Mouse (Mus musculus): ENCODE data around the gene Lmtk2.

Lmtk2 gene

DNA sequence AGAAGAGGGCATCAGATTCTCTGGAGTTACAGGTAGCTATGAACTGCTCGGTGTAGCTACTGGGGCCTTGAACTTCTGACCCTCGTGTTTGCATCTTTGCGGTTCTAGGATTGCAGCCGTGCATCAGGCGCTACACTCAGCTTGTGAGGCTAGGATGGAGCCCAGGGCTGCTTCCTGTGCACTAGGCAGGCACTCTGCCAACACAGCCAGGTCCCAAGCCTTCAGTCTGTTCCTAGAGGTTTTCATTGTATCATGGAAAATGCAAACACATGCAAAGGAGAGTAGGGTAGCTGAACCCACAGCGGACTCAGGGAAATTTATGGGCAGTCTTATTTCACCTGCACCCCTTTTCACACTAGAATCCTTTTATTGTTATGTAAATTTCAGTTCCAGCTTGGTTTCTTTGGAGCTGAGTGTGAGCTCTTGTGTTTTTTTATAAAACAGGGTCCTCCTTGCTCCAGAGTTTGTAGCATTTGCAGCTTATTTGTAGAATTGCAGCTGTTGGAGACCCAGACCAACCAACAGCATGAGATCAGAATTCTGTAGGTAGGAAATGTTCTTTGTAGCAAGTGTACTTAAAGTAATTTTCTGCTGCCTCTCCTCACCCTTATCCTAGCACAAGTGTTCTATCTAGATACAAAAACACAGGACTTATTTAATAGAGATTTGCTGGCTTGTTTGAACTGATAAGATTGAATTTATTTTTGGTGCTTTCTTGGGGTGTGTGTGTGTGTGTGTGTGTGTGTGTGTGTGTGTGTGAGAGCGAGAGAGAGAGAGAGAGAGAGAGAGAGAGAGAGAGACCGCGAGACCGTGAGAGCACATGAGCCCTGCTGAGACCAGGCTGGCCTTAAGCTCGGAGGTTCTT is 12.6 kb downstream of the Lmtk2 start:
- no peak for DNase-seq

DNA sequence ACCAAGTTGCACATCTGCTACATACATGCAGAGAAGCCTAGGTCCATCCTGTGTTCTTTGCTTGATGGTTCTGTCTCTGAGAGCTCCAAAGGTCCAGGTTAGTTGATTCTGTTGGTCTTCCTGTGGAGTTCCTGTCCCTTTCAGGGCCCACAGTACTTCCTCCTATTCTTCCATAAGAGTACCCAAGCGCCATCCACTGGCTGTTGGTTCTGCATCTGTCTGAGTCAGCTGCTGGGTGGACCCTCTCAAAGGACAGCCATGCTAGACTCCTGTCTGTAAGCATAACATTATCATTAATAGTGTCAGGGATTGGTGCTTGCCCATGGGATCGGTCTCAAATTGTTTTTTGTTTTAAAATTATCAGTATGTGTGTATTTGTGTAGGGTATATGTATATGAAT is 13.8 kb downstream of the Lmtk2 start:
- peak; percentile 65 for DNase-seq

DNA sequence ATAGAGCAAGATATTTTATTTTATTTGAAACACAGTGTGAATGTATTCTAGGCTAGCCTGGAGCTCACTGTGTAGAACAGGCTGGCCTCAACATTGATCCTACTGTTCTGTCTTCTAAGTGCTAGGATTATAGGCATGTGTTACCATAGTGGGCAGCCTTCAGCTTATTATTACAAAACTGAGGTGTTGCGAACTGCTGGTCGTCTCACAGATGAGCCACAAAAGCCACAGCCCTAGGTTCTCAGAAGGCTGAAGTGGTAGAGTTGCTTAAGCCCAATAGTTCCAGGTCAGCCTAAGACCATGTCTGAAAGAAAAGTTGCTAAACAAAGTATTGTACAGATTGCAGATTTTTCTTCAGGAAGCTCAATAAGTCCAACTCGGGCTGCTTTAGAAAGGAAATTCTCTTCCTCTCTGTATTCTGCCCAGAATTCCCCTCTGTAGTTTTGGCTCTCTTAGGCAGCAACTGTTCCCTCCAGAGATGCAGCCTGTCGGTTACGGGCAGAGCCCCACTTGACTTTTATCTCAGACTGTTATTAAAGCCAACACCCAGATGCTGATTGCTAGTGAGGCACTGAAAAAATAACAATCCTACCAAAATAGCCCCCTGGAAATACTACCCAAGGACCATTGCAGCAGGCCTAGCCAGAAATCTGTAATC is 14.9 kb downstream of the Lmtk2 start:
- peak; percentile 26 for DNase-seq

DNA sequence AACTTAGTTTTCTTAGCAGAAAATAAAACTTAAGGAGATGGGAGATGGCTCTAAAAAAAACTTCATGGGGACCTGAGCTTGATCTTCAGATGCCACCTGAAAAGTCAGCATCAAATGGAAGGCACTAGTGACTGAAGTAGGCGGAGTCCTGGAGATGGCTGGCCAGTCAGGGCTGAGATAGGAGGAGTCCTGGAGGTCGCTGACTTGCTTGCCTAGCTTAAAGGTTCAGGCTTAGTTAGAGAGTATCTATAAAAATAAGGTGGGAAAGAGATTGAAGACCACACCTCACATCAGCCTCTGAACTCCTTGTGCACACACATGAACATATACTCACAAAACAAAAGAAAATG is 15.4 kb downstream of the Lmtk2 start:
- DNase-seq, result peak; percentile 22

DNA sequence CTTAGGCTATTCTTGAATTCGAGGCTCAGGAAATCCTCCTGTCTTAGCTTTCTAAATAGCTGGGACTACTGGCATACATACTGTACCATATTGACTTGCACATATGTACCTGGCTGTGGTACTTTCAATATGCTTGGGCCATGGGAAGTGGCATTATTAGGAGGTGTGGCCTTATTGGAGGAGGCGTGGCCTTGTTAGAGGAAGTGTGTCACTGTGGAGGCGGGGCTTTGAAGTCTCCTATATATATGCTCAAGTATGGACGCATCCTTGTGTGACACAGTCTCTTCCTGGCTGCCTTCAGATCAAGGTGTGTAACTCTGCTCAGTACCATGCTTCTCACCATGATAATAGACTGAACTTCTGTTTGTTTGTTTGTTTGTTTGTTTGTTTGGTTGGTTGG is 18.0 kb downstream of the Lmtk2 start:
- no peak for DNase-seq

DNA sequence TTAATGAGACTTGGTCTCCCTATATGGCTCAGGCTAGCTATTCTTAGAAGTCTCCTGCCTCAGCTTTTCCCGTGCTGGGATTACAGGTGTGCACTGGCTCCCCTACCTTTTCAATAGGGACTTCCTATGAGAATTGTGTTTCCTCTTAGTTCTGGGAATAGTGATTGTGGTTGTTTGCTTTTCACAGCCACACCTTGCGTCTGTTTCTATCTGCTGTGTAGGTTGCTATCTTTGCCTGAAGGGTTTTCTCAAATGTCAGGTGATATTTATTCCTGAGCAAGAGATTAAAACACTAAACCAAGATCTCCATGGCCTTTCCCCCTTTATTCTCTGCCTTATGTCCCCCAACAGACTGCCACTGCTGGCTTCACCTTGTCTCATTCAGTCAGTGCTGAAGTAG is 19.1 kb downstream of the Lmtk2 start:
- DNase-seq, result no peak

DNA sequence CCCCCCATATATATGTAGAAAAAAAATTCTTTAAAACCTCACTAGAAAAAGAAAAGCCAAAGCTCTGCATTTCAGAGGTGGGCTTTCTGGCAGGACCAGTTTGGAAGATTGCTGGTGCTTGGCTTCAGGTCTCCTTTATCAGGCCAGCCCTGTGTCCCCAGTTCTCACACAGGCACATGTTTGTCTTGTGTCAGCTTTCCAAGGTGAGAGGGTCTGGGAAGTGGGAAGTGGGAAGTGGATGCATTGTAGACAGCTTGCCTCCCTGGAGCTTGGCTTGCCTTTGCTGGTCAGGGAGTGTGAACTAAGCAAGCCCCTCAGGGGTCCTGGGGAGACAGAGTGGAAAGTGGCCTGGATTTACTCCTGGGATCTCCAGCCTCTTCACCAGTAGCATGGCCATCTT is 21.3 kb downstream of the Lmtk2 start:
- DNase-seq, result no peak

DNA sequence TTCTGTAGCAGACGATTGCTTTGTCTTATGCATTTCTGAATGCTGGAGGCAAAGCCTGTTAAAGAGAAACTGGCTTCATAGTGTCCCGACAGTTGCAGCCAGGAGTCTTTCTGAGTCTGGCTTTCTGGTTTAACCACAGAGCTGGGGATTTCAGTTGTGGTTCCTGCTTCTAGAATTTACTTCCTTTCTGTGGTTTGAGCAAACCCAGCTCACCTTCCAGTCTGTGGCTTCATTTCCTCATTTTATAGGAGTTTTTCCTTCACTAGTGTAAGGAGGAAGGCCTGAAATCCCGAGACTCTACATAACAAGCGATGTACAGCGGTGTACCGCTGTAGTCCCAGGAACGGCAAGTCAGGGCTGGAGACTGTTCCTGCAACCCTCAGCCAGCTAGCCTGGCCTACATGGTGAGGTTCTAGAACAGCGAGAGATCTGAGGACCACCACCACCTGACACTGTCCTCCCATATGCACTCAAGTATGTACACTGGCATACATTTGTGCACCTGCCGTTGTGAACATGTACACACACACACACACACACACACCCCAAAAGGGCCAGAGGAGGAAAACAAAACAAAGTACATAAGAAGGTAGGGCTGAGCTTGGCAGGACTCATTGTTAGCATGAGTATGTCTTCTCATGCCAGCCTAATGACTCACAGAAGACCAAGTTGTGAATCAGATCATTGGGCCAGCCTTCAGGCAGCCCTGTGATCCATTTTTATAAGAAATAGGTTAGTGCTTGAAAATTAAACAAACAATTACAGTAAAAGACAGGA is 25.9 kb downstream of the Lmtk2 start:
- peak; percentile 62 for DNase-seq

DNA sequence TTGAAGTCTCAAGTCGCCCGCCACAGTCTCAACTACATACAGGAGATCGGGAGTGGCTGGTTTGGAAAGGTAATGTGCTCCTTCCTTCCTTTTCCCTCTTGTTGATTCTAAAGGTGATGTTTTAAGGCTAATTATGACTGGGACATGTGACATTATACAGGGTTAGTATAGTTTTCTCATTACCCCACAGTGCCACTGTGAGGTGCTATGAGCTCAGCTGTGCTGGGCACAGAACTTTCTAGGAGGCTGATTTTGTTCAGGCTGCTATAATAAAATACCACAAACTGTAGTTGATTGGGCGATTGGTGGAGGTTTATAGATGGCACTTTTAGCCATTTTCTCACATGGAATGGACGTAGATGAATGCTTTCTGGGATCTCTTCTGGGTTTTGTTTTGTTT is 43.3 kb downstream of the Lmtk2 start:
- DNase-seq, result no peak

DNA sequence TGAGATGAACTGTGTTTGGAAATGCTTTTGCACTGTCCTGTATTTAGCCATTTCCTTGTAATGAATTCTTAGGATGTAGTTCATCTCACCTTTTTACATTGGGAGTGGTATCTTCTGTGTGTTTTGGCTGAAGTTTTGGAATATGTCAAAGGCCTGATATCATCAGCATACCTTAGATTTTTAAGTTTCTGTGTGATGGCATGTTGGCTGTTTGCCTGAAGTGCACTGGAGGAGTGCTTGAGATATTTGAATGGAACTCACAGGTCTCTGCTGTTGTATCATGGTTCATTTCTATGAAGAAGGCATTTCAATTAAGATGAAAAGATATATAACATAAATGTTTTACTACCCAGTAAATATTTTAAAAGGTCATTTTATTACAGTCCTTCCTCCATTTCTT is 46.7 kb downstream of the Lmtk2 start:
- DNase-seq, result peak; percentile 67

DNA sequence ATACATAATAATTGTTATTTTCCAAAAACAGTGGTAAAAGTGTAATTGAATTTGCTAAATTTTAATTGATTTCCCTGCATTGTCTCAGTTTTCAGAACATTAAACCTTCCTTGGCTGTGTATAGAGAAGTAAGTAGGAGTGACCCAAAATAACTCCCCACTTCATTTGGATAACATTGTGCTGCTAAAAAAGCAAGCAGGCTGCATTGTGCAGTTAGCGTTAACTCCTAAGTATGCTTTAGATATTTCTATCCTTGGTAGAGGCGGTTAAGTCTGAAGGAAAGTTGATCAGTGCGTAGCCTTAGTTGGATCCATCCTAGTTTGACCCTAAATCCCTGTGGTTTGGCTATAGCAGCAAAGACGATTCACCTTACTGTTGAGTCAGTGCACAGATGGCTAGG is 49.3 kb downstream of the Lmtk2 start:
- no peak for DNase-seq

DNA sequence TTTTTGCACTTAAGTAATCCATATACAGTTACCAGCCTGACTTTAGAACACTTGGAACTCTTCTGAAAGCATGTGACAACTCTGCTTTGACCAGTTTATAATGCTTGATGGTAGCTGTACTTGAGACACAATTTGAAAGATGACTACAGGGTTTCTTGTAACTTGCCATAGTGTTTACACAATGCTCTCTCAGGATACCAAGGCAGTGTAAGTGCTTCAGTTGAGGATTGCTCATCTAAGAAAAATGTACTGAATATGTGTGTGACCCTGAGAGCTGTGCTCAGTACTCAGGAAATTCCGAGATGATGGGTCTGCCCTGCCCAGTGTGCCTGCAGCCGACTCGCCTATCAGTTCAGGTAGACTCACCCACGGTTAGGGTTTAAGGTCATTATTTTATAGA is 51.0 kb downstream of the Lmtk2 start:
- DNase-seq, result peak; percentile 44

DNA sequence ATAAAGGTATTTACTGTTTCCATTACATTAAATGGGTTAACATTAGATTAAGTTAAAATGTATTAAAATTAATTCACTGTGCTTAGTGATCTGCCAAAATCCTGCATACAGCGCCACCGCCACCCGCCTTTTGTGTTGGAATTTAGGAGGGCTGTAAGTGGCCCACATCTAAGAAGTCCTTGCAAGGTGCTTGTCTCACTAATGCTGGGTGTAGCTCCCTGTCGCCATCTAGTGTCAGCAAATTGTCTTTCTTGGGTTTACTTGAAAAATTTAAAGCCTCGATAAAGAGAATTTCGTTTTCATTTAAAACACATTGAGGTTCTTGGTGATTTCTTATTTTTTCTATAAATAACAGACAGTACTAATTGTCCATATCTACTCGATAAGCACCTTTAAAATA is 54.3 kb downstream of the Lmtk2 start:
- peak; percentile 93 for DNase-seq

DNA sequence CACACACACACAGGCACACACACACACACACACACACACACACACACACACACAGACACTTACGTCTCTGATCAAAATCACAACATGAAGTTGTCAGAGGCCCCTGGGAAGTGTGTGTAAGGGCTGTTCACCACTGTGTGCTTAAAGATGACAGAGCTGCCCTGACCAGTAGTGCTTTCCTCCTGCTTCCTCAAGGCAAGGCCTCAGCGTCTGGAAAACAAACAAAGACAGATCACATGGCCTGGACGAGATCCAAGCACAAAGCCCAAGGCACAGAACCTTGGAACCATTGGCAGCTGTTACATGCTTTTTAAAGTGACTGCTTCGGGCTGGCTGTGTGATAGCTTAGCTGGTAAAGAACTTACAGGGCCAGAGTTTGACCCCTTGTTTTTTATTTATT is 58.4 kb downstream of the Lmtk2 start:
- peak; percentile 94 for DNase-seq

DNA sequence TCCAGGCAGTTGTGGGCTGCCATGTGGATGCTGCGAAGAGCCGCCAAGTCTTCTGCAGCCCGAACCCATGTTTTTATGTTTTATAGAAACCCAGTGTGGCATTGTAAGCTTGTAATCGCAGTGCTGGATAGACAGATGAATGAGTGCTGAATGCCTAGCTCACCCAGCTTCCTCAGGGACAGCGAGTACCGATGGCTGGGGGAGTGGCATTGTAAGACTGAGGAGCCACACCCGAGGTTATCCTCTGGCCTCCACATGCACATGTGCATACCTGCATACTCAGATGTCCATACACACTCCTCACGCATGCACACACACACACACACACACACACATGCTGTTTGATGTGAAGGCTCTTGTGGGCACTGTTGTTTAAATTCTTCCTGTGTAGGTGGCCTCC is 58.9 kb downstream of the Lmtk2 start:
- DNase-seq, result no peak

DNA sequence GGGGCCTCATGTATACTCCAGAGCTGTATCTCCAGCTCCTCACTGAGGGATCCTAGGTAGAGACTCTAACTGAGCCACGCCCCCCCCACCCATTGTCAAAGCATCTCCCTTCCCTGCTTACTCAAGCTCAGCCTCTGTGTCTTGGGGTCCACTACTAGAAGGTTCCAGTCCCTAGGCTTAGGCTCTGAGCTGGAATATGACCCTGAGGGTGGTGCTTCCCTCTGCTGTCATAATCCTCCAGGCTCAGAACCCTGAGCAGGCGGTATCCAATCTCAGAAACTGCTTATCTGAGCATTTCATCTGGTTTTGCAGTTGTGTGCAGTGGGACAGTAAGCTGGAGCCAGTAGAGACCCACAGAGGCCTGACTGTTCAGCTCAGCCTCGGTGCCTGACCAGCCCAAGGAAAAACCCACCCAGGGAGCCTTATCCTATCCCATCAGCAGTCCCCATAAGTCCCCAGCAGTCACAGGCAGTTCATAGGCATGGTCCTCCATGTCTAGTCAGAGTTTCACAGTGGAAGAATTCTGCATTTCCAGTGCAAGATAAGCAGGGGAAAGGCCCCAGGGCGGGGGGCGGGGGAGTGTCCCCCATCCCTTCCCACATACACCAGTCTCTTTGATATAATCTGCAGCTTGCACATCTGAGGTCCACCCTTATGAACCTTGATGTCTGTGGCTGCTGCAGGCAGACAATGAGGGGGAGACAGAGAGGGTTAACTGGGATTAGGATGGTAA is 62.0 kb downstream of the Lmtk2 start:
- DNase-seq, result no peak

DNA sequence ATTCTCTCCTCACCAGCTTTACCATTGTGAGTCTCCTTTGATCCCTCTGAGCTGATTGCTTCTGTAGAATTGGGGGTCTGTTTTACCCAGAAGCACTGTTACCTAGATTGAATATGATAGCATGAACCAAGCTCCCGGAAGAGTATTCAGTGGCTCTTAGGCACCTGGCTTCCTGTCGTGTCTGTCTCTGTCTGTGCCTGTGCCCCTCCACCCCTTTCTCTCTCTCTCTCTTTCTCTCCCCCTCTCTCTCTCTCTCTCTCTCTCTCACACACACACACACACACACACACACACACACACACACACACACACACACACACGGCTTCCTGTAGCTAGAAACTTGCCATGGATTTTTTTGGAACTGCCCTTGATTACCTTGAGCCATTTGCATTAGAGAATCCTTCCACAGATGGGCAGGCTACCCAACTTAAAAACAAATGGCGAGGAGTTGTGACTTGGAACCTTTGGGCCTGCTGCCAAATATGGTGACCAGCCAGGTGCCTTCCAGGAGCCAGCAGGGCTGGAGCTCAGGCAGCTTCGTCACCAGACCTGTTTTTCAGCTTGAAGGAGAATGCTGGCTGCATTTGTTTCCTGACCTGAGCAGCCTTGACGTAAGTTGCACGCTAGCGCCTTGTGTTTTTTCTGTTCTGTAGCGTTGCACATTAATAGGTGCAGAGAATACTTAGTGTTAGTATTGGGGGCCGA is 62.7 kb downstream of the Lmtk2 start:
- DNase-seq, result peak; percentile 83

DNA sequence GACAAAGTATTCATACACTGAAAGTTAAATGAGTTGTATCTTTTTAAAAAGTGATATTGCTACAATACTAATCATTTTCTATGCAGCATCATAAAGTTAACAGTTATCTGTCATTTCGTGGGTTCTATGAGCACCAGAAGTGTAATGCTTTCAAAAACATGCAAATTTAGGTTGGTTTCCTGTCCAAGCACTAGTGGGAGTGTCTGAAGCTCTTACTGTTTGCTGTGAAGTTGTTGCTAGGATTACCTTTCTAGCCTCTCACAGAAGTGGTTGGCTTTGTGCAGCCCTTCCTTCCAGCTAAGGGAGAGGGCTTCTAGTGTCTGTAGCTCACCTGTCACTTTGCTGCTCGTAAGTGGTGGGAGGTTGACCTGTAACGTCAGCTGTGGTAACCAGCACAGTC is 65.5 kb downstream of the Lmtk2 start:
- DNase-seq, result no peak

DNA sequence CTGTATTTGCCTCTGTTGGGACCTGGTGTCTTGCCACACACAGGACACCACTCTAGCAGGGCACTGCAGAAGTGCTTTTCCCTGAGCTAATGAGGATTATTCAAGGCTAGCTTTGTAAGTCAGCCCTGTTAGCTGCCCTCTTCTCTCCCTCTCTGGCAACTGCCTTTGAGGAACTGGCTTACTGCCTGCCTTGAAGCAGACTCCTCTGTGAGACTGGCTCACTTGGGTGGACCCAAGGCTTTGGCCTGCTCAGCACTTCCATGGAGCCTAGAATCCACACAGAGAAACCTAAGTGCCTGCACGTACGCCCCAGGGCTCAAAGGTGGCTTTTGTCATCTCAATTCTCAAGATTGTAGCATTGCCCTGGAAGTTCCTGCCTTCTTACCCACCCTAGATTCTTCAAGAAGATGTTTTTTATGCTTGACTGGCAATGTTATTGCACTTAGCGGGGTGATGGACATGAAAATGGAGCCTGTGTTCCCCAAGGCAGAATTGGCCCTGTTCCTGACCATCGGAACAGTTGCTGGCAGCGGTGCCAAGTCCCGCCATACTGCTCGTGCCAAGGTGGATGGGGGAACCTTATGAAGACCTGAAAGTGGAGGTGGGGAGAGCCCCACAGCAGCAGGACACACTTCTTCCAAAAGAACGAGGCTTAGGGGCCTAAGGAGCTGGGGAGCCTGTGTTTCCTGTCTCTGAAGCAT is 69.2 kb downstream of the Lmtk2 start:
- no peak for DNase-seq

DNA sequence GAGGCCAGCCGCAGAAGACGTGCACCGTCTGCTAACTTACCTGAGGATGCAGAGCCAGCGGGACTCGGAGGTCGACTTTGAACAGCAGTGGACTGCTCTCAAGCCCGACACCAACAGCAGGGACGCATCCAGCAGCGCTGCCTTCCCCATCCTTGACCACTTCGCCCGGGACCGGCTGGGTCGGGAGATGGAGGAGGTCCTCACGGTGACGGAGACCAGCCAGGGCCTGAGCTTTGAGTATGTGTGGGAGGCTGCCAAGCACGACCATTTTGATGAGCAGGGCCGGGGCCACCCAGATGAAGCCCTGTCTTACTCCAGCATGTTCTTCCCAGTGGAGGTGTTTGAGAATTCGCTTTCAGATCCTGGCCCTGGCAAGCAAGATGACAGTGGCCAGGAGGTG is 73.4 kb downstream of the Lmtk2 start:
- DNase-seq, result no peak

DNA sequence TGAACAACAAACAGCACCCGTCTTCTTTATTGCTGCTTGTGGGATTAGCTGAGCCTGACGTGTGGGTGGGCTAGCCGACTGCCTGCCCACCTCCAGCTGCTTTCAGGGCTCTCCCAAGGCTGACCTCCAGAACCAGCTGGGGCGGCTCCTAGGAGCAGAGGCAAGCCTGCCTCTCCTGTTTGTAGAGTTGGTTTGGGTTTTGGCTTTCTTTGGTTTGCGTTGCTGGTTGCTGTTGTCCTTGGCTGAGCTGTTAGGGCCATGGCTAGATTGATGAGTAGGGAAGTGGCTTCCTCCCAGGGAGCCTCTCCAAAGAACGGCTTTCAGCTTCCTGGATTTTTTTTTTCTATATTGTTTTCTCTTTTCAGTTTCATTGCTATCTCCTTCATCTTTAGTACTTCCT is 78.0 kb downstream of the Lmtk2 start:
- DNase-seq, result no peak

DNA sequence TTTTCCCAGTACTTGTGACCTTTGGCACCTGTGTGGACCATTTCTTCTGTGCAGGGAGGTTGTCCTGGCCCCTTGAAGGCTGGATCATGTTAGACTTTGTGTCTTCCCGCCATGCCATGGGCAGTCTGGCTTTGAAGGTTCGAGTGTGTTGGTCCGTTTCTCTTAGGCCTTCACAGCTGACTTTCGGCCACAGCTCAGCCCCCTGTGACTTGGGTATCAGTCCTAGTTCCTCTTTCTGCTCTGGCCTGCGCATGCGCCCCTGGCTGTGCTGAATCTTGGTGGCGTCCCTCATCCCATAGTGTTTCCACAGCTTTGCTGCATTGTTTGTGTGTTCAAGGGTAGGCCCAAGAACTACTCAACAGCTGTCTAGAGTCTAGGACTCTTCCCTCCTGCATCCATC is 81.0 kb downstream of the Lmtk2 start:
- peak; percentile 52 for DNase-seq
